8 mouse cellular contexts compared by ENCODE assay signal in the genomic region with DNA sequence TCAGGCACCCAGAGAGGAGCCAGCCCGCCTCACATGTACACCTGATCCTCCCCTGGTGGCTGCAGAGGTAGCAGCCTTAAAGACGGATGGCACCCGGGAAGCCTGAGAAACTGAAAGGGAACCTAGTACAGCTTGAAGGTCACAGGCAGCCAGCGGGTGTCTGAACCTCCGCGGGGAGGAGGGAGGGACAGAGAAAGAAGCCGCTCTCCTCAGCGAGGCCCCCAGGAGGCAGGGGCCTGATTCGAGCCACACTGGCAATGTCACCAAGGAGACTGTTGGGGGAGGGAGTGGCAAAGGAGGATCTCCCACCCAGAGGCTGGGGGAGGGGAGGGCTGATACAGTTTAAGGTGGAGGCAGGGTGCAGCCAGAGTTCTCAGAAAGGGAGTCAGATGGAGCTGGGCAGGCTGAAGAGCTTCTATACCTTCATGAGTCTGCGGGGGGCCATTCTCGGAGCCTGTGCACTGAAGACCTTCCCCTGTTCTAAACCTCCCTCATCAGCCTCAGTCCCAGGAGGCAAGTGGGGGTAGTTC. TPM values are rescaled to one million over a fixed set of nuclear protein-coding genes. Genes with fewer than 3 reads are reported as not detected.
DNase-seq lines count a peak whose midpoint lies in the region; ATAC-seq lines count a peak whose summit lies in the region.

No protein-coding gene starts in this region.

- intact Hi-C loops in heart, postnatal 36 days (cut with DNase I), result loop anchor here (5.0 kb wide), 1 partner anchor 71 kb away; no protein-coding TSS in a partner anchor

- peak overlapping the region; percentile 76 for H3K27ac ChIP-seq in heart, embryonic 10.5 days
- no peak overlapping the region for H3K27ac ChIP-seq in forebrain, embryonic 15.5 days (replicated peaks)
- no peak overlapping the region for H3K27ac ChIP-seq in limb, embryonic 12.5 days

- H3K36me3 ChIP-seq in heart, embryonic 10.5 days, result no peaks in the 10 kb centered on the region
- no peaks in the 10 kb centered on the region for H3K36me3 ChIP-seq in forebrain, embryonic 15.5 days
- no peaks in the 10 kb centered on the region for H3K36me3 ChIP-seq in limb, embryonic 12.5 days

- WGBS in heart, embryonic 10.5 days, result 3% methylated on average over 11 of the region's 11 CpGs
- WGBS in forebrain, embryonic 15.5 days, result 10% methylated on average over 11 of the region's 11 CpGs
- 4% methylated on average over 11 of the region's 11 CpGs for WGBS in limb, embryonic 12.5 days

- peak overlapping the region; percentile 53 for H3K4me3 ChIP-seq in heart, embryonic 10.5 days
- H3K4me3 ChIP-seq in forebrain, embryonic 15.5 days, result no peak overlapping the region
- H3K4me3 ChIP-seq in limb, embryonic 12.5 days (replicated peaks), result peak overlapping the region; percentile 15; the same call in 1 of the 2 replicates

- peaks cover 31% of the 10 kb centered on the region for H3K4me1 ChIP-seq in heart, embryonic 10.5 days
- peaks cover 27% of the 10 kb centered on the region for H3K4me1 ChIP-seq in forebrain, embryonic 15.5 days
- peaks cover 31% of the 10 kb centered on the region for H3K4me1 ChIP-seq in limb, embryonic 12.5 days (replicated peaks)

- ATAC-seq in forebrain, embryonic 15.5 days (replicated peaks), result peak; percentile 32; the same call in 1 of the 2 replicates
- ATAC-seq in limb, embryonic 12.5 days (ENCODE audit: insufficient number of reproducible peaks, insufficient read depth, low FRiP score, low TSS enrichment, low read depth), result no peak
- ATAC-seq in neutrophil, adult 5-6 weeks (ENCODE audit: extremely low read depth, insufficient number of reproducible peaks, low FRiP score, poor library complexity, severe bottlenecking), result peak; percentile 28; the same call in 1 of the 2 replicates

- no peak for DNase-seq in heart, embryonic 10.5 days (ENCODE audit: low spot score)
- DNase-seq in heart, postnatal 36 days, result no peak
- DNase-seq in ES-CJ7 (ENCODE audit: low read depth, low spot score), result peak; percentile 77
- DNase-seq in Muller cell, postnatal 12 days (ENCODE audit: inconsistent ontology term), result no peak
- no peak for DNase-seq in cerebellum, postnatal 25 days

- H3K9me3 ChIP-seq in heart, embryonic 10.5 days, result no peaks in the 10 kb centered on the region
- 0 out of 2 replicates have a peak, but pooled peaks cover 4% of the 10 kb centered on the region for H3K9me3 ChIP-seq in forebrain, embryonic 15.5 days
- peaks cover 5% of the 10 kb centered on the region; the same call in 1 of the 2 replicates for H3K9me3 ChIP-seq in limb, embryonic 12.5 days

- 0 out of 2 replicates have a peak overlapping the region, but pooled peaks have one; percentile 2 for H3K4me2 ChIP-seq in forebrain, embryonic 15.5 days (replicated peaks)
- peak overlapping the region; percentile 45 for H3K4me2 ChIP-seq in limb, embryonic 12.5 days

- H3K9ac ChIP-seq in forebrain, embryonic 15.5 days (replicated peaks), result no peak overlapping the region
- H3K9ac ChIP-seq in limb, embryonic 12.5 days (replicated peaks), result peak overlapping the region; percentile 27; the same call in 1 of the 2 replicates

- H3K27me3 ChIP-seq in heart, embryonic 10.5 days (ENCODE audit: insufficient read depth, poor library complexity, severe bottlenecking), result peaks cover 39% of the 10 kb centered on the region
- H3K27me3 ChIP-seq in forebrain, embryonic 15.5 days, result 0 out of 2 replicates have a peak, but pooled peaks cover 5% of the 10 kb centered on the region
- H3K27me3 ChIP-seq in limb, embryonic 12.5 days, result peaks cover 36% of the 10 kb centered on the region

RNA-seq across cellular contexts. Expression of a gene that starts 6.1 kb away (rescaled TPM):
- polyA plus RNA-seq in heart, embryonic 10.5 days (2016; fragmentation: Nextera tagmentation; extraction: Ambion mirVana), result 1.7 and 3.5 TPM in 2 replicates
- total RNA-seq in heart, postnatal 36 days (2021), result 10 to 100 TPM; 15.0 to 18.3 TPM
- 11.3 and 13.4 TPM in 2 replicates for polyA plus RNA-seq in forebrain, embryonic 15.5 days (2015; fragmentation: Nextera tagmentation; extraction: Ambion mirVana)
- polyA plus RNA-seq in limb, embryonic 12.5 days (2016; fragmentation: Nextera tagmentation; extraction: Ambion mirVana), result 4.6 and 4.7 TPM in 2 replicates
- total RNA-seq in neutrophil, adult 5-6 weeks (2017), result 0.58 TPM in 1 of 2 replicates, not detected in the other

RNA-seq across cellular contexts. Expression of a gene that starts 40.7 kb away (rescaled TPM):
- polyA plus RNA-seq in heart, embryonic 10.5 days (2016; fragmentation: Nextera tagmentation; extraction: Ambion mirVana), result 54.2 and 54.7 TPM in 2 replicates
- 100 to 1,000 TPM; 134 to 142 TPM for total RNA-seq in heart, postnatal 36 days (2021)
- 57.0 and 64.2 TPM in 2 replicates for polyA plus RNA-seq in forebrain, embryonic 15.5 days (2015; fragmentation: Nextera tagmentation; extraction: Ambion mirVana)
- polyA plus RNA-seq in limb, embryonic 12.5 days (2016; fragmentation: Nextera tagmentation; extraction: Ambion mirVana), result 59.6 and 60.2 TPM in 2 replicates
- 68.4 and 83.2 TPM in 2 replicates for total RNA-seq in neutrophil, adult 5-6 weeks (2017)
